Mouse (Mus musculus) bone marrow, adult 2 months (tissue): ENCODE data around the gene B3galnt1. TPM values are rescaled to one million over a fixed set of nuclear protein-coding genes. Genes with fewer than 3 reads are reported as not detected.

Experiments used
- H3K27ac ChIP-seq: fragments of 200-500 bp; 2 replicates; pipeline ENCODE4 v1.5.1; 2012; ENCODE audit warnings: low read depth, mild to moderate bottlenecking, control low read depth, inconsistent platforms, low read length; ENCODE audit not compliant: control insufficient read depth, poor library complexity, insufficient read depth
- H3K4me1 ChIP-seq: fragments of 200-500 bp; 2 replicates; pipeline ENCODE4 v1.6.1; 2011; ENCODE audit warnings: low read length; ENCODE audit not compliant: control insufficient read depth, insufficient read depth
- H3K4me3 ChIP-seq: fragments of 200-500 bp; replicated peaks from 2 replicates; pipeline ENCODE3; 2011; ENCODE audit warnings: mild to moderate bottlenecking, low read depth, low read length, control low read depth; ENCODE audit not compliant: control insufficient read depth
- CTCF ChIP-seq: fragments of 200-500 bp; IDR thresholded peaks from 2 replicates; pipeline ENCODE4 v1.5.1; 2011; ENCODE audit warnings: low read length, control low read depth; ENCODE audit not compliant: control insufficient read depth, insufficient read depth
- POLR2A ChIP-seq: fragments of 200-500 bp; IDR thresholded peaks from 2 replicates; pipeline ENCODE4 v1.6.1; 2011; ENCODE audit warnings: low read depth, mild to moderate bottlenecking, control low read depth, low read length, borderline replicate concordance; ENCODE audit not compliant: control insufficient read depth
- WGBS: fragments of 180-500 bp; shearing (Covaris S2); methylation state at CpG from one replicate; pipeline ENCODE4 v1.1.7; 2018; 5-methylcytosine and 5-hydroxymethylcytosine counted together
- polyA plus RNA-seq: library from polyadenylated mRNA; stranded (reverse); fragments of >200 nt; gene quantifications from 2 replicates; pipeline ENCODE4 v1.2.4, GENCODE M21; 2011; ENCODE audit warnings: low replicate concordance; ENCODE audit not compliant: missing spikeins, insufficient read depth, insufficient read length

Gene B3galnt1
- polyA plus RNA-seq, 1 experiment = 2.0 TPM

- no peak for TF ChIP-seq CTCF
- TF ChIP-seq POLR2A = no peak
- no peak overlapping the region for H3K4me3 ChIP-seq
- no peak overlapping the region for H3K27ac ChIP-seq
- H3K4me1 ChIP-seq = no peaks in the 10 kb centered on the region
- 86% methylated on average over 12 of the region's 12 CpGs for WGBS
These were observed 42.5 kb downstream of the B3galnt1 start for GRCm38 (mm10) chr3:69556092-69556778.

GRCm38 (mm10) chr3:69555511-69555910 lies 43.2 kb downstream of the B3galnt1 start:
- H3K27ac ChIP-seq = no peak overlapping the region
- no peaks in the 10 kb centered on the region for H3K4me1 ChIP-seq
- H3K4me3 ChIP-seq = no peak overlapping the region
- WGBS = 84% methylated on average over 6 of the region's 6 CpGs
- no peak for TF ChIP-seq POLR2A
- TF ChIP-seq CTCF = no peak

- no peak overlapping the region for H3K4me3 ChIP-seq
- H3K27ac ChIP-seq = no peak overlapping the region
- TF ChIP-seq CTCF (no peak), POLR2A (no peak)
- H3K4me1 ChIP-seq = no peaks in the 10 kb centered on the region
- WGBS = 86% methylated on average over 4 of the region's 4 CpGs
These were observed 49.2 kb downstream of the B3galnt1 start for GRCm38 (mm10) chr3:69549602-69550001.

- Histone ChIP-seq H3K27ac (no peak overlapping the region), H3K4me1 (no peaks in the 10 kb centered on the region), H3K4me3 (no peak overlapping the region)
- 84% methylated on average over 22 of the region's 22 CpGs for WGBS
- TF ChIP-seq POLR2A (no peak), CTCF (no peak)
These were observed 49.9 kb downstream of the B3galnt1 start for GRCm38 (mm10) chr3:69548704-69549455.

GRCm38 (mm10) chr3:69545017-69545416 lies 53.7 kb downstream of the B3galnt1 start:
- Histone ChIP-seq H3K4me1 (no peaks in the 10 kb centered on the region), H3K27ac (no peak overlapping the region), H3K4me3 (no peak overlapping the region)
- 90% methylated on average over 5 of the region's 5 CpGs for WGBS
- no peak for TF ChIP-seq POLR2A
- TF ChIP-seq CTCF = no peak

- no peak for TF ChIP-seq CTCF
- no peak for TF ChIP-seq POLR2A
- no peaks in the 10 kb centered on the region for H3K4me1 ChIP-seq
- no peak overlapping the region for H3K4me3 ChIP-seq
- 94% methylated on average over 1 of the region's 1 CpGs for WGBS
- H3K27ac ChIP-seq = no peak overlapping the region
These were observed 55.0 kb downstream of the B3galnt1 start for GRCm38 (mm10) chr3:69543730-69544129.

GRCm38 (mm10) chr3:69542962-69543361 lies 55.8 kb downstream of the B3galnt1 start:
- Histone ChIP-seq H3K27ac (no peak overlapping the region), H3K4me3 (no peak overlapping the region), H3K4me1 (no peaks in the 10 kb centered on the region)
- 86% methylated on average over 8 of the region's 8 CpGs for WGBS
- TF ChIP-seq CTCF (no peak), POLR2A (no peak)

GRCm38 (mm10) chr3:69535941-69536647 lies 62.7 kb downstream of the B3galnt1 start:
- TF ChIP-seq POLR2A (no peak), CTCF (no peak)
- H3K4me3 ChIP-seq = no peak overlapping the region
- no peaks in the 10 kb centered on the region for H3K4me1 ChIP-seq
- WGBS = 85% methylated on average over 25 of the region's 25 CpGs
- H3K27ac ChIP-seq = no peak overlapping the region
